Mouse (Mus musculus) cerebellum, postnatal 14 days (tissue): Measurements from ENCODE around the gene Mrpl11.
"Not testable (repeated sequence)": the region's sequence is repeated elsewhere in the genome, so short reads cannot be mapped to it uniquely, and the experiment has no call there.

Experiments used
- DNase-seq, 2 experiments: peaks; one replicate each; pipeline ENCODE4 v3.0.0; 2021; ENCODE audit warnings: mixed read lengths in 2 of 2

Mrpl11 gene

GRCm38 (mm10) chr19:4961928-4962601 is at the start of gene Mrpl11:
Mrpl11 (plus strand) TSS chr19:4962147.
- peak; percentile 89 to 93 for DNase-seq

GRCm38 (mm10) chr19:4915924-4916603 is 45.9 kb upstream of the Mrpl11 start:
- DNase-seq: no peak

- no peak for DNase-seq
These were observed 45.1 kb upstream of the Mrpl11 start for GRCm38 (mm10) chr19:4916827-4917226.

GRCm38 (mm10) chr19:4919652-4920051 is 42.3 kb upstream of the Mrpl11 start:
- DNase-seq: no peak

GRCm38 (mm10) chr19:4925121-4925860 is 36.7 kb upstream of the Mrpl11 start:
- no peak for DNase-seq

GRCm38 (mm10) chr19:4927904-4928531 is 33.9 kb upstream of the Mrpl11 start, which contains the start of gene Dpp3:
Dpp3 (minus strand) TSS chr19:4928287.
- peak; percentile 98 to 99 for DNase-seq

GRCm38 (mm10) chr19:4928781-4929180 is 33.2 kb upstream of the Mrpl11 start:
- peak in 1 of 2 experiments; percentile 34 for DNase-seq

- no peak for DNase-seq
These were observed 25.1 kb upstream of the Mrpl11 start for GRCm38 (mm10) chr19:4936896-4937295.

- peak; percentile 68 to 85 for DNase-seq
These were observed 24.3 kb upstream of the Mrpl11 start for GRCm38 (mm10) chr19:4937444-4938310.

- DNase-seq: peak; percentile 91 to 92
These were observed 19.2 kb upstream of the Mrpl11 start, which contains the start of gene Peli3 for GRCm38 (mm10) chr19:4942551-4943252. Peli3 (minus strand) TSS chr19:4943127.

GRCm38 (mm10) chr19:4943253-4943588 is 18.7 kb upstream of the Mrpl11 start:
- no peak for DNase-seq

- no peak for DNase-seq
These were observed 16.4 kb upstream of the Mrpl11 start for GRCm38 (mm10) chr19:4945540-4945939.

GRCm38 (mm10) chr19:4948641-4949040 is 13.3 kb upstream of the Mrpl11 start:
- DNase-seq: not testable (repeated sequence)

- no peak for DNase-seq
These were observed 6.3 kb downstream of the Mrpl11 start for GRCm38 (mm10) chr19:4968236-4968635.

- DNase-seq: peak; percentile 74 to 83
These were observed 19.8 kb downstream of the Mrpl11 start for GRCm38 (mm10) chr19:4981767-4982166.

GRCm38 (mm10) chr19:4989013-4989412 is 27.1 kb downstream of the Mrpl11 start:
- peak; percentile 59 to 71 for DNase-seq

GRCm38 (mm10) chr19:4989434-4990255 is 27.7 kb downstream of the Mrpl11 start:
- peak; percentile 89 for DNase-seq

GRCm38 (mm10) chr19:4990256-4990625 is 28.3 kb downstream of the Mrpl11 start, which contains the start of gene Npas4:
Npas4 (minus strand) TSS chr19:4990316.
- DNase-seq: no peak

- peak; percentile 44 to 53 for DNase-seq
These were observed 28.8 kb downstream of the Mrpl11 start for GRCm38 (mm10) chr19:4990716-4991115.

GRCm38 (mm10) chr19:4992371-4992770 is 30.4 kb downstream of the Mrpl11 start:
- no peak for DNase-seq
